Mouse (Mus musculus): ENCODE measurements around the gene Oxct2b.
"Not testable (repeated sequence)": the region's sequence is repeated elsewhere in the genome, so short reads cannot be mapped to it uniquely, and the experiment has no call there.

Oxct2b gene

GRCm38 (mm10) chr4:123112216-123112764 lies 3.8 kb upstream of the Oxct2b start:
- no peak for DNase-seq (ENCODE audit: low read depth)

- DNase-seq (ENCODE audit: low read depth): not testable (repeated sequence)
Observed at GRCm38 (mm10) chr4:123114651-123115050, 1.4 kb upstream of the Oxct2b start.

GRCm38 (mm10) chr4:123116640-123117039 lies 574 bp downstream of the Oxct2b start:
- DNase-seq (ENCODE audit: low read depth): not testable (repeated sequence)

DNA sequence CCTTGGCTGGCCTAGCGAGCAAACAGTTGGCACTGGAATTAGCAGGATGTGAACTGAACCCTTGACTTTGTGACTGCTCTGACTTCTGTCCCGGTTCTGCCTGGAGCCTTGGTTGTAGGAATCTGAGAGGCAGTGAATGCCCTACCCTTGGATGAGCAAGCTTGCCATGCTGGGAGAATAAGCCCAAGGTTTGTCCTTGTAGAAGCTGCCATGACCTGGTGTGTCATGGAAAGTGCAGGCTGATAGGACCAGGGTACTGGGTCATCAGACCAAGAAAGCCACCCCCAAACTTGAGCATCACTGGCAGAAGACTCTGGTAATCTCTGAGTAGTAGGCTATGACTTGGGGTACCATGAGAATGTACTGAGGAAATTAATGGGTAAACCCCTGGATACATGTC lies 5.2 kb downstream of the Oxct2b start:
- no peak for DNase-seq (ENCODE audit: low read depth)

DNA sequence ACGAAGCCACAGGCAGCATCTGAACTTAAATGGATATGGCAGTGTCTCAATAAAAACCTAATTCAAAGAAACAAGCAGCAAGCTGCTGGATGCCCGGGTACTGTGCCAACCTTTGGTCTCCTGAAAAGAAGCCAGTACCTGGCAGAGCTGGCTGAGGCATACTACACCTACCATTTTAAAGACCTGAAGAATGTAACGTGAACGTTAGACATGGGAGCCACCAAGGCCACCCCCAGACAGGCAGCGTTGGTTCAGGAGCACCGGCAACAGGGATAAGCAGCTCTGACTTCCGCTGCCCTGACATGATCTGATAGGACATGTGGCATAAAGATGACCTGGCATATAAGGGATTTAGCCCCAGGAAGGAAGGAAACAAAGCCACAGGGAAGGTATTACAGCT lies 10.6 kb downstream of the Oxct2b start:
- DNase-seq (ENCODE audit: low read depth): no peak

DNA sequence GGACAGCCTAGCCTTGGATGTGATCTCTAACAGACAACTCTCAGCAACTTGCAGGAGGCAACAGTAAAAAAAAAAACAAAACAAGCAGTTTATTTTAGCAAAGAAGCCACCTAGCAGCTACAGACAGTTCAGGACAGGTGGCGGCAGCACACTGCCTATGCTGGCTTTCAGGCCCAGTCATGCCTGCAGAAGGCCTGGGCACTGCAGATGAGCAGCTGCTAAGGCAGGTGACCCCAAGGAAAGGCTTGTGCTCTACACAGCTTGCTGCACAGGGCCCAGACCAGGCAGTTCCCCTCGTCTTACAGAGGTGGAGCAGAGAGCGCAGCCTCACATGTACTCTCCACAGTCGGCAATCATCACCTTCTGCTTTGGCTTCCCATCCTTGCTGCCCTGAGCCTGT lies 11.0 kb downstream of the Oxct2b start:
- no peak for DNase-seq (ENCODE audit: low read depth)

DNA sequence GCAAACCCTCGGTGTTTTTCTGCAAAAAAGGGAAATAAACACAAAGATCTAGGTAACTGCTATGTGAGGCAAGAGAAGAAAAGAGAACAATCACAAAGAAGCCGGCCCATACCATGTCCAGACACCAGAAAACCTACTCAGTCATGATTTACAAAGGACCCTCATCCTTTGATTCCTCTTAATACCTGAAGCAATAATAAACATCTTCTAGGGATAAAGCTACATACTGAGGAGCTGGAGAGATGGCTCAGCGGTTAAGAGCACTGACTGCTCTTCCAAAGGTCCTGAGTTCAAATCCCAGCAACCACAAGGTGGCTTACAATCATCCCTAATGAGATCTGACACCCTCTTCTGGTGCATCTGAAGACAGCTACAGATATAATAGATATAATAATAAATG lies 21.5 kb downstream of the Oxct2b start:
- DNase-seq (ENCODE audit: low read depth): no peak

DNA sequence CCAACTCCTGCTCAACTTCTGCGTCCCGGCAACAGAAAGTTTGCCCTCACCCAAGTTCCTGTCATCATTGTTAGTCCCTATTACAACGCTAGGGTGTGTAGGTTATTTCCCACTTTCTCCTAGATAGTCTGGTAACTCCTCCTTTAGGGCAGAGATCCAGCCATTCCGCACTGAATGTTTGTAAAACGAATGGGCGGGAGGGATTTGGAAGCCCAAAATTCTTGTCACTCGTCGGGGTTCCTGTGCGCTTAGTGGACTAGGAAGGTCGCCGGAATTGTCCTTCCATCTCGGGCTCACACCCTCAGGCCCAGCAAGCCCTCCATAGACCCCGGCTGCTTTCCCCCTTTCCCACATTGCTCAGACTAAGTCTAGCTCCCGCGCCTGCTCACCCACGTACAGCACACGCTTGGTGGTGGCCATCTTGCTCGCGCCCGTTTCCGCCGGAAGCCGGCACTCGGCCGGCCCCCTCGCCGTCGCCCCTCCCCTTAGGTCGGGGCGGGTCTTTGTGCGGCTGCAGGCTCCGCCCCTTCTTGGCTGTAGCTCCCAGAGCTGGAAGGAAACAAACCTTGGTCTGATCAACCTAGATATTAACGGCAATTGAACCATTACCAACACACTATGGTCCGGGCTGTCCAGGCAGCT lies 23.6 kb downstream of the Oxct2b start, which contains the start of gene Ppie:
Gene Ppie (minus strand): TSS at position 439 of the 642 bp plus-strand sequence.
- DNase-seq (ENCODE audit: low read depth): peak; percentile 91

- DNase-seq (ENCODE audit: low read depth): no peak
Observed at GRCm38 (mm10) chr4:123147446-123148150, 31.5 kb downstream of the Oxct2b start.

GRCm38 (mm10) chr4:123152003-123152402 lies 35.9 kb downstream of the Oxct2b start:
- DNase-seq (ENCODE audit: low read depth): no peak

DNA sequence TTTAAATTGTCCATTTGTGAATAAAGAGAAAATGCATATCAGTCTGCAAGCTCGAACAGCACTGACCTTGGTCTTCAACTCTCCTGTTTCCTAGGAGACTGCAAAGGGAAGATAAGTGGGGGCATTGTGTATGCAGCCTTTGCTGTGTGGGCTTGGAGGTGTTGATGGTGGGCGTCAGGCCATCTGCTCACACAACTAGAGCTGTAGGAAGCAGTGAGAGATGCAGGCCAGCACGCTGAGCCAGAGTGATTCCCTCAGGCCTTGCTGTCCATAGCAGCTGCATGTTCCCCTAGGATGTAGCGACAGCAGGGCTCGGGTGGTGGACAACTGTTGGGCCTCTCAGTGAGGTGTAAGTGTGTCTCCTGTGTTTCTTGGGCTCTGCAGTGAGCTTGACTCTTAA lies 36.9 kb downstream of the Oxct2b start:
- no peak for DNase-seq (ENCODE audit: low read depth)

DNA sequence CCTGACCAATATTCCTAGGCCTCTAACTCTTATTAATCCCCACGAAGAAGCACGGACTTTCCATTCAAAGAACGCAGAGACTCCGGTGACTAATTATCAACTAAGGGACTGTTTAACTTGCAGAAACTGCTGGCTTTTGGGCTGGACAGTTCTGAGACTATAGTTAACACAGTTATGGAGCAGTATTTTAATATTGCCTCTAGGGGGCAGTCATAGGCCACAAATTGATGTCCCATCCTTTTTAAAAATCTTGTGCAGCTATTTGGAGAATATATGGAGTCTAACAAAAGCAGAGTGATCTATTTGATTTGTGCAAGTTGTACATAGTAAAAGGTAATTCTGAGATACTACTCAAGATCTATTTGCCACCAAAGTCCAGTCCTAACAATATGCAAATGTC lies 38.9 kb downstream of the Oxct2b start:
- DNase-seq (ENCODE audit: low read depth): peak; percentile 57

DNA sequence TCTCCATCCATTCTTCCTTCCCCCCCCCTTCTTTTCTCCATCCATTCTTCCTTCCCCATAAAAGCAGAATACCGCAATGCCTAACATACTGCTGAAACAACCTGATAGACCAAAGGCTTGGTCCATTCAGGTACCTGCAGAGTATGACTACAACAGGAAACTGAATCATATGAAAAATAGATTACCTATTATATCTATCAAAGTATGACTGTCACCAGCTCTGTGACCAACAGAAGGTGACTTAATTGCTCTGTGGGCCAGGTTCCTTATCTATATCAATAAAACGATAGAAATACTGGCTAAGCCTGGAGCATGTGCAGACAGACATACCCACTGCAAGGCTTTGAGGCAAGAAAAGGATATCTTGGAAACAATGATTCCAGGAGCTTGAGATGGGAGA lies 39.4 kb downstream of the Oxct2b start:
- DNase-seq (ENCODE audit: low read depth): no peak

GRCm38 (mm10) chr4:123155840-123156239 lies 39.8 kb downstream of the Oxct2b start:
- no peak for DNase-seq (ENCODE audit: low read depth)

DNA sequence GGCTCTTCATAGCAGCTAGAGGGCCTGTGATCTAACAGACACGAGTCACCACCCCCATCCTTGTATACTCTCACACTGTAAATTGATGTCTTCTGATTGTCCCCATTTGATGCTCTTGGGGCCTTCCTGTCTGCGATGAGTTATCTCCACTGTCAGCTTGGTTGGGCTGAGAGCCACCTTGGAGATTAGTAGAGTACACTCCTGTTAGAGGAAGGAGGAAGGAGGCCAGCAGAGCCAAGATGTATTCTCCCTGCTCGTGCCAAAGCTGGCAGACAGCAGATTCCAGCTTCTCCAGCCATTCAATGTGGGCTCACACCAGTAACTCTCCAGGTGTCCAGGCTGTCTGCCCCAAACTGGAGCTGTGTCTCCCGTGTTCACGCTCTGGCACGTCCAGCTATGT lies 44.5 kb downstream of the Oxct2b start:
- no peak for DNase-seq (ENCODE audit: low read depth)

DNA sequence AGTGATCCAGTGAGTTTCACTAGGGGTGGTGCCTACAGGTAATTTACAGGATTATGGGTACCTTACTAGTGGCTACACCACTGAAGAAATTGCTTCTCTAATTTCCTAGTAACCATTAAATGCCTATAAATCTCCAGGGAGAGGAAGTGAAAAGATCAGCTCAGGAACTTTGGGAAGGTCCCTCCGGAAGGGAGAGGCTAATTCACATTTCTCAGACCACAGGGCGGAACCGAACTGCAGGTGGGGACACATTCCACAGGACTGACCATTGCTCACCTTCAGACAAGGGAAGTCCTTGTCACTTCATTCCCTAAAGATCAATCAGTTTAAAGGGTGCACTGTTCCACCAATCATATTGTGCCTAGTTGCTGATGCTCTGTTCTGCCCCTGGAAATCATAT lies 45.2 kb downstream of the Oxct2b start:
- DNase-seq (ENCODE audit: low read depth): not testable (repeated sequence)

GRCm38 (mm10) chr4:123162305-123162917 lies 46.3 kb downstream of the Oxct2b start:
- no peak for DNase-seq (ENCODE audit: low read depth)

DNA sequence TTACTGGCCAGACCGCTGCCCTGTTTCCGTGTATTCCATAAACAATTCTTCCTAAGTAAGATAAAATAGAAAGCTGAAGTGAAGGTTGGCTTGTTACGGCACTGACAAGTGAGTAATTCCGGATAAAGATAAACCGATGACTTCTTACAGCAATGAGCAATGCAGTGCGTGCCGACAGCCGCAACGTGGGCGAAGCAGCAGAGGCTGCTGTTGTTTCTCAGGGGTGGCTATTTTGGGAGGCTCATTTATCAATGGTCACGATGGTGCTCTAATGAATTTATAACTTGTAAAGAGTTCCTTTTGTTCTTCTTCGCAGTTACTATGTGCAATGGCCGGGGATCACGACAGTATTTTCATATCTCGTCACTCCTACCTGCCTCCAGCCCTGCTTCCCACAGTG lies 48.1 kb downstream of the Oxct2b start:
- no peak for DNase-seq (ENCODE audit: low read depth)
